Mouse (Mus musculus): ENCODE measurements at regions not wholly inside any gene's neighbourhood (a gene's known extent, or its start where the extent isn't known, plus 50 kb on each side); places are given as distances from the start of the nearest gene placed in this dataset.
"Not testable (repeated sequence)": the region's sequence is repeated elsewhere in the genome, so short reads cannot be mapped to it uniquely, and the experiment has no call there.

DNA sequence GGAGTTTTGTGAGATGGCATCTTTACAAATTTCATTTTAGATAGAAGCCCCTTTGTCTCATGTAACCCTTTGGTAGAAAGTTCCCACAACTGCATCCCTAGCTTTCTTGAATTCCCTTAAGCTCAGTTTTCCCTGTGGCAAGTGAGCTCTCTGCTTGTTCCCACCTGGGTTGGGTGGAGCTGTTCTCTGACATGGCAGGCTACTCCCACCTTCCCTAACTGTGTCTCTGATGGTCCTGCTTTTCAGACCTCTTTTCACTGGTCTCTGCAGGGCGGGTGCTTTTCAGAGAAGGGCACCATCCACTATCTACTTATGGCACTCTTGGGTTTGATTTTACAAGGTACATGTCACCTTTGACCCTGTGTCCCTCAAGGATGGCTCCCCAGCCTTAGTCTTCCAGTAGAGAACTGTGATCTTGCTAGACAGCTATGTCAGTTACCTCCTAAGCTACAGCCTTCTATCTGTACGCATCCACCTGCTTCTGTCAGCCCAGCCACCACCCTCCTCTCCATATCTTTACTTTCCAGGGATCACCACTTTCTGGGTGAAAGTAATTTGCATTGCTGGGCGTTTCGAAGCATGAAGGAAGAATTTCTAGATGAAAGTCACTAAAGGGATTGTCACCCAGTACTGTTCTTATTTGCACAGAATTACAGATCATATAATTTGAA, 302.1 kb upstream of the Tbl1xr1 start:
- Histone ChIP-seq H3K27ac (ENCODE audit: low read length) (no peak overlapping the region), H3K4me2 (ENCODE audit: low read depth, low read length) (no peak overlapping the region), H3K4me1 (ENCODE audit: control insufficient read depth, low read depth, low read length) (no peaks in the 10 kb centered on the region), H3K9ac (ENCODE audit: low read depth, low read length) (no peak overlapping the region), H3K4me3 (ENCODE audit: low read depth, low read length) (no peak overlapping the region), H3K36me3 (ENCODE audit: control insufficient read depth, insufficient read depth) (no peaks in the 10 kb centered on the region), H3K9me3 (replicated peaks; ENCODE audit: control insufficient read depth, low read length) (no peaks in the 10 kb centered on the region), H3K27me3 (ENCODE audit: control insufficient read depth, insufficient read depth, low read depth, low read length) (no peaks in the 10 kb centered on the region)
- 44% methylated on average over 4 of the region's 4 CpGs for WGBS (ENCODE audit: insufficient replicate concordance)
- peak; percentile 87 for ATAC-seq (ENCODE audit: low read depth)

DNA sequence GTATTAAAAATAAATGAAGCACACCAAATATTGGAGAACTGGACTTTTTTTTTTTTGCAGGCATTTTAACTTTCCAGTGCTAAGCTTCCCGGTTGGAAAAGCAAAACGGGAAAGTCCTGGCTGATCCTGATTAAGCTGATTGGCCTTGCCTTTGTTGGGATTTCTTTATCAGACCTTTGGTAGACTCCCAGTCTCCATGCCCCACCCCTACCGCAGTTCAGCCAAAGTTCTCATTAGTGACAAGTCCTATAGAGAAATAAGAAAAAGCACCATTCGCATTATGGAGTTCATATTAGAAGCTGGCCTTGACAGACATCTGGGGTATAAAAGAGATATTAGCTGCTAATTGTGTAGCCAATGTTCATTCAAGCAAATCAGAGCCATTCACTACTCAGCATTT, 297.7 kb upstream of the Tbl1xr1 start:
- no peak for ATAC-seq (ENCODE audit: low read depth)
- WGBS (ENCODE audit: insufficient replicate concordance) = 62% methylated on average over 4 of the region's 4 CpGs
- Histone ChIP-seq H3K9me3 (replicated peaks; ENCODE audit: control insufficient read depth, low read length) (no peaks in the 10 kb centered on the region), H3K27me3 (ENCODE audit: control insufficient read depth, insufficient read depth, low read depth, low read length) (no peaks in the 10 kb centered on the region), H3K4me2 (ENCODE audit: low read depth, low read length) (no peak overlapping the region), H3K36me3 (ENCODE audit: control insufficient read depth, insufficient read depth) (no peaks in the 10 kb centered on the region), H3K27ac (ENCODE audit: low read length) (no peak overlapping the region), H3K4me3 (ENCODE audit: low read depth, low read length) (no peak overlapping the region), H3K9ac (ENCODE audit: low read depth, low read length) (no peak overlapping the region), H3K4me1 (ENCODE audit: control insufficient read depth, low read depth, low read length) (no peaks in the 10 kb centered on the region)

DNA sequence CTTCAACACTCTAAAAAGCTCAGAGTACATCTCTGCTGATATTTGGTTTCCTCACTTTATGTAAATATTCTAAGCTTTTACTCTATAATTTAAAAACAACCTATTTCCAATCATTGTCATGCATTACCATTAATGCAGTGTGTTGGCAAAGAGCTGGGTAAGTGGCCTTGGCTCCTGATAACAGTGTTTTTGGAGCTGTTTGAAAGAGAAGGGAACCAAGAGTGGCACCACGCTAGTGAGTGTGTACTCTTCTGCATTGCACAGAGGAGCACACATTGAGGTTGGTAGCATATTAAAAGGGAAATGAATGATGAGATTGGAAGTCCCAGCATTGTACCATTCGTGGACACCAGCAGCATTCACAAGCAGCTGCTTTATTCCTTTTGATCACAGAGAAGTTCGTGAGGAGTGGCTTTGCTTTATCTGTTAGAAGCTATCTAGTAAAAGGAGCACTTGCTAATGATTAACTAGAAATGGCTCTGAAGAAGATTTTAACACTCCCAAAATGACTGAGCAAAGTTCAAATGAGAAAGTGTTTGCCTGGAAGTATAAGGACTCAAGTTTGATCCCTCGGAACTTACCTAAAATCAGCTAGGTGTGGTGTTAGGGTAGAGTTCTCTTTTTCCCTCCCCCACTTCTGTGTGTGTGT, 284.3 kb upstream of the Tbl1xr1 start:
- no peak; the same call in 1 of the 2 replicates for ATAC-seq (ENCODE audit: low read depth)
- Histone ChIP-seq H3K36me3 (ENCODE audit: control insufficient read depth, insufficient read depth) (no peaks in the 10 kb centered on the region), H3K4me2 (ENCODE audit: low read depth, low read length) (peak overlapping the region; percentile 24; the same call in 1 of the 2 replicates), H3K27ac (ENCODE audit: low read length) (no peak overlapping the region; the same call in 1 of the 2 replicates), H3K4me1 (ENCODE audit: control insufficient read depth, low read depth, low read length) (no peaks in the 10 kb centered on the region; the same call in 1 of the 2 replicates), H3K9me3 (replicated peaks; ENCODE audit: control insufficient read depth, low read length) (no peaks in the 10 kb centered on the region), H3K27me3 (ENCODE audit: control insufficient read depth, insufficient read depth, low read depth, low read length) (no peaks in the 10 kb centered on the region), H3K9ac (ENCODE audit: low read depth, low read length) (no peak overlapping the region), H3K4me3 (ENCODE audit: low read depth, low read length) (no peak overlapping the region)
- WGBS (ENCODE audit: insufficient replicate concordance) = 39% methylated on average over 4 of the region's 4 CpGs

DNA sequence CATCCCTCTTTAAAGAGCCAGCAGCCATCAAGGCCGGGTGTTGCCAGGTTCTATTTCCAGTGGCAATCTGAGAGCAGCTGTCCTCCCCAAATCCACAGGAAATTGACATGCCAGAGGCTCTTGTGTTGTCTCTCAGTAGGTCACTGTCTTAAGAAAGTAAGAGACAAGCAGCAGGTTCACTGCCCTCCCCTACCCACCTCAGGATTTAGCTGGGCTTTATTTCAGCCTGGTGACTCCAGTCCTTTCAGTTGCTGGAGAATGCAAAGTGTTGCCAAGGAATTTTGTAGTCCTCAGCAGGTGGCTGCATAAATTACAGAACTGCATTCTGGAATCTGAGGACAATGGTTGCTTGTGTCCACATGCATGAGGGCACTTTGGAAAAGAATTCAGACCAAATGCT, 278.3 kb upstream of the Tbl1xr1 start:
- H3K9me3 ChIP-seq (replicated peaks; ENCODE audit: control insufficient read depth, low read length) = no peaks in the 10 kb centered on the region
- H3K4me2 ChIP-seq (ENCODE audit: low read depth, low read length) = no peak overlapping the region
- no peak overlapping the region for H3K27ac ChIP-seq (ENCODE audit: low read length)
- 36% methylated on average over 1 of the region's 1 CpGs for WGBS (ENCODE audit: insufficient replicate concordance)
- H3K4me3 ChIP-seq (ENCODE audit: low read depth, low read length) = no peak overlapping the region
- H3K36me3 ChIP-seq (ENCODE audit: control insufficient read depth, insufficient read depth) = no peaks in the 10 kb centered on the region
- no peak for ATAC-seq (ENCODE audit: low read depth)
- H3K4me1 ChIP-seq (ENCODE audit: control insufficient read depth, low read depth, low read length) = no peaks in the 10 kb centered on the region
- no peak overlapping the region for H3K9ac ChIP-seq (ENCODE audit: low read depth, low read length)
- no peaks in the 10 kb centered on the region for H3K27me3 ChIP-seq (ENCODE audit: control insufficient read depth, insufficient read depth, low read depth, low read length)

DNA sequence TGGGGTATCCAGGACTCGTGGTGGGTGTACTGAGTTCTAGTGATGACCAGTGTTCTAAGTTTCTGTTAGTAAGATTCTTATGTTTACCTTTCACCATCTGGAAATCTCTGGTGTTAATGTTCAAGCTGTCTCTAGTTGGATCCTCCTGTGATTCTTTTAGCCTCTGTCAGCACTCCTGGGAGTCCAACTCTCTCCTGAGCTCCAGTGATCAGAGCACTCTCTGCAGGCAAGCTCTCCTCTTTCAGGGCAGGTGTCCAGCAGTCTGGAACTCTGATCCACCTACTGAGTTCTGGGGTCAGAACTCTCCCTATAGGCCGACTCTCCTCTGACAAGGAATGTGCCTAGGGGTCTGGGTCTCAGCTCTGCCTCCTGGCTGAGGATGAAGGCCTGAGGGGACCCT, 272.6 kb upstream of the Tbl1xr1 start:
- H3K27ac ChIP-seq (ENCODE audit: low read length); H3K27me3 ChIP-seq (ENCODE audit: control insufficient read depth, insufficient read depth, low read depth, low read length); H3K4me2 ChIP-seq (ENCODE audit: low read depth, low read length); H3K4me3 ChIP-seq (ENCODE audit: low read depth, low read length); ATAC-seq (ENCODE audit: low read depth); H3K4me1 ChIP-seq (ENCODE audit: control insufficient read depth, low read depth, low read length); H3K36me3 ChIP-seq (ENCODE audit: control insufficient read depth, insufficient read depth); H3K9ac ChIP-seq (ENCODE audit: low read depth, low read length); H3K9me3 ChIP-seq (replicated peaks; ENCODE audit: control insufficient read depth, low read length): not testable (repeated sequence)
- WGBS (ENCODE audit: insufficient replicate concordance) = 57% methylated on average over 2 of the region's 2 CpGs

DNA sequence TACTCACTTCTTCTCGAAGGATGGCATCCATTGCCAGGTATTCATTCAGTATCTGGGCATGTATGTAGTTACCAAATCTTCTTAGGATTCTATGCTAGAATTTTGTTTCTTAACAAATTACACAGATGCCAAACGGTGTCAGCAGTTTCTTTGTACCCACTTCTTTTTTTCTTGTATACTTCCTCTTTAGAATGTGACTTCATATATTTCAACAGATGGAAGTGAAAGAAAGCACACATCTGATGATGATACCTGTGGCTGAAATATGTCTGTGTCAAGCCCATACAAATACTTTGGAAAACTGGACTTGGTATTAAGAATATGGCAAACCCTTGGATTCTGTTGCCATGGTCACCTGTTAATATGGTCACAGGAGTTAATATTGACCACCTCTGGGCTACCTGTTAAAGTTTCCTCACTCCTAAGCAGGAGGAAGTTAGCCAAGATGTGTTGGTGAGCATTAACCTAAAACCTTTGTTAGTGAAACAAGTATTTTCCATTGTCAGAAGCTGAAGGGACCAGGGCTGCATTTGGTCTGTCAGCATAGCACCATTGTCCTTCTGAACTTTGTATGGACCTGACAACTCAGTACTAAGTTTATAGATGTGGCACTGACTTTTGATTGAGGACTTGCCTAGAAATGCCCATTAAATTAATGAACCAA, 269.8 kb upstream of the Tbl1xr1 start:
- ATAC-seq (ENCODE audit: low read depth) = no peak
- H3K36me3 ChIP-seq (ENCODE audit: control insufficient read depth, insufficient read depth) = no peaks in the 10 kb centered on the region
- H3K4me1 ChIP-seq (ENCODE audit: control insufficient read depth, low read depth, low read length) = no peaks in the 10 kb centered on the region
- H3K27me3 ChIP-seq (ENCODE audit: control insufficient read depth, insufficient read depth, low read depth, low read length) = no peaks in the 10 kb centered on the region
- H3K4me3 ChIP-seq (ENCODE audit: low read depth, low read length) = no peak overlapping the region
- no peak overlapping the region for H3K4me2 ChIP-seq (ENCODE audit: low read depth, low read length)
- H3K9ac ChIP-seq (ENCODE audit: low read depth, low read length) = no peak overlapping the region
- 35% methylated on average over 2 of the region's 2 CpGs for WGBS (ENCODE audit: insufficient replicate concordance)
- H3K27ac ChIP-seq (ENCODE audit: low read length) = no peak overlapping the region
- no peaks in the 10 kb centered on the region for H3K9me3 ChIP-seq (replicated peaks; ENCODE audit: control insufficient read depth, low read length)

DNA sequence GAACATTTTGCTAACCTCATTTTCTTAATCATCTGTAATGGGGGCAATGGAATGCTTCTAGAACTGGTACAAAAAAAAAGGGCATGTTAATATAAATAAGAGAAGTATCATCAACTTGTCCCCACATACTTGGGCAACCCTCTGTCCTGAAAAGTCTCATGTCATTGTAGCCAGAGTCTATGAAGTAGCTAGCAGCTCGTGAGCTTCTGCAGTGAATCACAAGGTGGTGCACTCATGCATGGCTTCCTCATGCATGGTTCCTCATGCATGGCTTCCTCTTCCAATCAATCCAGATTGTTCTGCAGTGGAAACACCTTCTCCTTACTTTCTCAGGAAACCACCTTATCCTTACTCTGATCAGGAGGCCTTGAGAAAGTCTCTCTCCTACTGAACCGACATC, 267.9 kb upstream of the Tbl1xr1 start:
- no peak overlapping the region for H3K4me3 ChIP-seq (ENCODE audit: low read depth, low read length)
- H3K27me3 ChIP-seq (ENCODE audit: control insufficient read depth, insufficient read depth, low read depth, low read length) = no peaks in the 10 kb centered on the region
- no peaks in the 10 kb centered on the region for H3K9me3 ChIP-seq (replicated peaks; ENCODE audit: control insufficient read depth, low read length)
- no peak for ATAC-seq (ENCODE audit: low read depth)
- 27% methylated on average over 2 of the region's 2 CpGs for WGBS (ENCODE audit: insufficient replicate concordance)
- H3K9ac ChIP-seq (ENCODE audit: low read depth, low read length) = no peak overlapping the region
- H3K4me2 ChIP-seq (ENCODE audit: low read depth, low read length) = no peak overlapping the region
- H3K36me3 ChIP-seq (ENCODE audit: control insufficient read depth, insufficient read depth) = no peaks in the 10 kb centered on the region
- H3K27ac ChIP-seq (ENCODE audit: low read length) = no peak overlapping the region
- no peaks in the 10 kb centered on the region for H3K4me1 ChIP-seq (ENCODE audit: control insufficient read depth, low read depth, low read length)

DNA sequence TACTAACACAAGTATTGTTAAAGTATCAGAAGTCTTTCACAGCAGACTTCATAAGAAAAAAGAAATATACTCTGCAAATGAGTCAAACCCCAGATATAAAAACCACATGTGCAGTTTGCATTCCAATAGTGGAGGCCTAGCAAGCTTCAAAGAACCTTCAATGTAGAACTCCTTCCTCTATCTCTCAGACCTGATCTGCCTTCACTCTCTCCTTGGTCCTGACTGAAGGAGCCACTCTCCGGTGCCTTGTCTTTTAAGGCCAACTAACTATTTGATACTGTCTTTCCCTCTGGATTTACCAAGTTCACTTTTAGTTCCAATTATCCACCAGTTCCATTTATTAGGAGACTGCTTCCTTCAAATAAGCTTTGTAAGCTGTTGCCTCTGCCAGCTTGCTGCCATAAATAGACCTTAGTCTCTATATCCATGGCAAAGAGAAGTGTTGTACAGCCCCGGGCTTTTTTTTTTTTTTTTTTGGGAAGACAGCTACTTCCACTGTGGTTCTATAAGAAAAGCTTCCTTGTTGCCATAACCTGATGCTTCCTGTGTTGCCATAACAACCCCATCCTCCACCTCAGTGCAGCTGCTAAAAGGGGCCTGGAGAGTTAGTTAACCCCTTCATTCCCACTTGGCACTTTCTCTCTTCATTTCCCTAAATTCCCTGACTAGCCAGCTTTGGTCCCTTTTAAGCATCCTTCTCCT, 266.5 kb upstream of the Tbl1xr1 start:
- H3K36me3 ChIP-seq (ENCODE audit: control insufficient read depth, insufficient read depth) = no peaks in the 10 kb centered on the region
- no peak overlapping the region for H3K4me3 ChIP-seq (ENCODE audit: low read depth, low read length)
- no peak overlapping the region for H3K9ac ChIP-seq (ENCODE audit: low read depth, low read length)
- no peak overlapping the region for H3K4me2 ChIP-seq (ENCODE audit: low read depth, low read length)
- H3K4me1 ChIP-seq (ENCODE audit: control insufficient read depth, low read depth, low read length) = no peaks in the 10 kb centered on the region
- H3K9me3 ChIP-seq (replicated peaks; ENCODE audit: control insufficient read depth, low read length) = no peaks in the 10 kb centered on the region
- no peaks in the 10 kb centered on the region for H3K27me3 ChIP-seq (ENCODE audit: control insufficient read depth, insufficient read depth, low read depth, low read length)
- no peak overlapping the region for H3K27ac ChIP-seq (ENCODE audit: low read length)
- WGBS (ENCODE audit: insufficient replicate concordance) = 30% methylated on average over 2 of the region's 2 CpGs
- ATAC-seq (ENCODE audit: low read depth) = no peak

DNA sequence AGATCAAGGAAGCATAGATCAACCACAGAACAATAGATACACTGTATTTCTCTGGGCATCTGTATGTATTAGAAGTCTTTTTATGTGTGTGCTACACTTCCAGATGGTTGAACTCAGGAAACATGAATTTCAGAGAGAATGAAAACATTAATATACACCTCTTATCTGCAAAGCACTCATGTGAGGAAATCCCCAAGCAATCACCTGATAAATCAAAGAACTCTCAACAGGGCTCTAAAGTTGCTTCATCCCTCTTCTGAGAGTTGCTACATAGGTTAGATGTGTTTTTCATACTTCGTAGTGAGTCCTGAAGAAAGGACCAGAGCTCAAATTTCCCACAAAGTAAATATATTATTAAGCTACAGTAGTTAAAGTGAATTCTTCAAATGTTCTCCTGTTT, 263.1 kb upstream of the Tbl1xr1 start:
- no peak overlapping the region for H3K4me3 ChIP-seq (ENCODE audit: low read depth, low read length)
- no peak overlapping the region for H3K27ac ChIP-seq (ENCODE audit: low read length)
- no peak overlapping the region for H3K4me2 ChIP-seq (ENCODE audit: low read depth, low read length)
- H3K36me3 ChIP-seq (ENCODE audit: control insufficient read depth, insufficient read depth) = no peaks in the 10 kb centered on the region
- H3K4me1 ChIP-seq (ENCODE audit: control insufficient read depth, low read depth, low read length) = no peaks in the 10 kb centered on the region
- ATAC-seq (ENCODE audit: low read depth) = no peak
- H3K9me3 ChIP-seq (replicated peaks; ENCODE audit: control insufficient read depth, low read length) = no peaks in the 10 kb centered on the region
- 61% methylated on average over 1 of the region's 1 CpGs for WGBS (ENCODE audit: insufficient replicate concordance)
- no peaks in the 10 kb centered on the region for H3K27me3 ChIP-seq (ENCODE audit: control insufficient read depth, insufficient read depth, low read depth, low read length)
- H3K9ac ChIP-seq (ENCODE audit: low read depth, low read length) = no peak overlapping the region

Data from liver, embryonic 16.5 days (tissue).